Mouse (Mus musculus): ENCODE data around the gene Grik1. TPM values are rescaled to one million over a fixed set of nuclear protein-coding genes. Genes with fewer than 3 reads are reported as not detected.

The Grik1 gene
- not detected in 2 replicates for polyA plus RNA-seq (2012; ENCODE audit: insufficient read depth, insufficient read length, low replicate concordance, missing spikeins)

DNA sequence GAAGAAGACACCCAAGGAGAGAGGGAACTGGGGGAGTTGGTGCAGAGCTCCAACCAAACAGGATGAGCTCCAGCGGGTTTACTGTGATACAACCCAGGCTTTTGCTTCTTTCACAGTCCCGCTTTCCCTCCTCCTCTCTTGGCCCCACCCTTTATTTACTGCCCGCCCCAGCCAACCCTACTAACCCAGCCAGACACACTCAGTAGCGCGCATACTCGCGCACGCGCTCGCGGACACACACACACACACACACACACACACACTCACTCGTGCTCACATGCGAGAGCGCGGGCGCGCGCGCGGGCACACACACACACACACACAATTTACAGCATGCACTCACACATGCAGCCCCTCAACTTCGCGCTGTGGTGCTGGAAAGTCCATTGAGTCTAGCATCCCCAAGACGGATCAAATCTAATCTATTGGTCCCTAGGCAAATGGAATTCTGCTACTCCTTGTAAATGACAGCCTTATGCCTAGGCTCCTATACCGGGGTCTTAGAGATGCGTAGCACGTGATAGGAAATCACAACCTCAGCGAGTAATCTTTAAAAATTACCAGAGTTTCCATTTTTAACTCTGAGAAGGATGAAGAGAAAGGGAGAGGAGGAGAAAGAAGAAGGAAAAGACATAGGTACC lies at the start of gene Grik1:
Grik1 (minus strand) TSS at position 134 of the 641 bp plus-strand sequence.
- TF ChIP-seq POLR2A (IDR thresholded peaks at IDR 0.05; ENCODE audit: insufficient read depth, low read depth, low read length) (no peak), CTCF (IDR thresholded peaks at IDR 0.05; ENCODE audit: insufficient read depth, low read depth, low read length) (no peak)
- no peak within 1 kb of the TSS for H3K27ac ChIP-seq (ENCODE audit: insufficient read depth, low read depth, low read length)
- WGBS, result under 1% methylated on average over 27 of the region's 27 CpGs
- peak within 1 kb of the TSS; percentile 55 for H3K4me3 ChIP-seq (ENCODE audit: insufficient read depth, low read depth, low read length)
- H3K4me1 ChIP-seq (ENCODE audit: control insufficient read depth, insufficient read depth, low read length), result peaks cover 10% of the 10 kb centered on the region; the same call in 1 of the 2 replicates

DNA sequence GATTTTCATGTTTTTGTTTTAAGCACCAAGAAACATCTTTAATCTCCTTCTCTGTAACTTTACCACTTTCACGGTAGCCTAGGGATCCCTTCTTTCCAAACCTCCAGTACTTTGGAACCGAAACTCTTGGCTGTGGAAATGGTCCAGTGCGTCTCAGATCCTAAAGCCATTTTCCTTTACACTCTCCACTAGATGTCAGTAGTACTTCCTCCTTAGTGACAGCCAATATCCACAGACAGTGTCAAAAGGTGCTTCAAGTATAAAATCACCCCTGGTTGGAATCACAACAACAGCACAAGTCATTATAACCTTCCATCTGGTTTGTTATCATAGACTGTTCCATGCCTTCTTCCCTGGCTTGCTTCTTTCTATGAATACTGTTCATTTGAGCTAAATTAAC lies 4.1 kb upstream of the Grik1 start:
- Histone ChIP-seq H3K4me1 (ENCODE audit: control insufficient read depth, insufficient read depth, low read length) (peaks cover 8% of the 10 kb centered on the region; the same call in 1 of the 2 replicates), H3K4me3 (ENCODE audit: insufficient read depth, low read depth, low read length) (no peak overlapping the region), H3K27ac (ENCODE audit: insufficient read depth, low read depth, low read length) (no peak overlapping the region)
- no peak for TF ChIP-seq CTCF (IDR thresholded peaks at IDR 0.05; ENCODE audit: insufficient read depth, low read depth, low read length)
- TF ChIP-seq POLR2A (IDR thresholded peaks at IDR 0.05; ENCODE audit: insufficient read depth, low read depth, low read length), result no peak
- 53% methylated on average over 3 of the region's 3 CpGs for WGBS

DNA sequence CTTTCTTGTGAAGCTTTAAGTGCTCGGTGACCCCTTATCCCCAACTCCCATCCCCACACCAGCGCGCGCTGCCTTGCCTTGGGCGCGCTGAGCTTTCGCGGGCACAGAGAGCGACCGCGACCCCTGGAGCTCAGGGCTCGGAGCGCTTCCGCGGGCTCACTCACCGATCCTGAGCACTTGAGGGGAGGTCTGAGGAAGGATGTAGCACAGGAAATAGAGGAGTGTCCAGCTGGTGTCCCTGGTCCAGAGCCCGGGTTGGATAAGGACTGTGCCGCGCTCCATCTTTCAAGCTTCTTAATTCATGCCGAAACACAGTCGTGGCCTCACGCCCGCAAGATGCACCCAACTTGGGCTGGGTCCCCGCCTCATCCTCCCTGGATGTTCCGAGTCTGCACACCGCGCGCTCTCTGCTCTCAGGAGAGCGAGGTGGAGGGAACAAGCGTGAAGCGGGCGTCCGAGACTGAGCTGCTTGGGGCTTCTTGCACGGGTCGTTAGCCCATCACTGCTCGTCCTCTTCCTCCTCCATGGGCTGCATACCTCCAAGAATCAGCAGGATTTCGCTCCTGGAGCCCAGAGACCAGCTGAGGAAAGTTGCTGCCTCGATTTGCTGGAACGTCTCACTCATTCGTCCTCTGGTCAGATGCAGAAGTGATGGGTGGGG lies 514 bp downstream of the Grik1 start:
- Histone ChIP-seq H3K4me3 (ENCODE audit: insufficient read depth, low read depth, low read length) (peak overlapping the region; percentile 55), H3K4me1 (ENCODE audit: control insufficient read depth, insufficient read depth, low read length) (peaks cover 10% of the 10 kb centered on the region; the same call in 1 of the 2 replicates), H3K27ac (ENCODE audit: insufficient read depth, low read depth, low read length) (no peak overlapping the region)
- TF ChIP-seq POLR2A (IDR thresholded peaks at IDR 0.05; ENCODE audit: insufficient read depth, low read depth, low read length), result no peak
- no peak for TF ChIP-seq CTCF (IDR thresholded peaks at IDR 0.05; ENCODE audit: insufficient read depth, low read depth, low read length)
- WGBS, result under 1% methylated on average over 40 of the region's 40 CpGs

DNA sequence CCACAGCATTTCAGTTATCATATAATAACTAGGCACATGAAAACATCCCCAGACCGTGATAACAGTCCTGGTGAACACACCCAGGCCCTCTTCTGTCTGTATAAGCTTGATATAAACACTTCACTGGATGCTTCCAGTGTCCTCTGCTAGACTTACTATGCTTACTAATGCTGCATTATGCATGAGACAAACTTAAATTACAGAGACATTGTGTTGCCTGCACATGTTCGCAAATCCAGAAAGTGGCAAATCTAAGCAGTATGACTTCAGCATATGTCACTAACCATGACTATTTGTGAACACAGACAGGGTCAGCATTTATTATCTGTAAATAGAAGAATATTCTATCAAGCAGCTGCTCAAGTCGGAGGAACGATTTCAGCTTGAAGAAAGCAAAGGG lies 31.7 kb downstream of the Grik1 start:
- no peak for TF ChIP-seq POLR2A (IDR thresholded peaks at IDR 0.05; ENCODE audit: insufficient read depth, low read depth, low read length)
- WGBS, result 63% methylated on average over 4 of the region's 4 CpGs
- no peak overlapping the region for H3K27ac ChIP-seq (ENCODE audit: insufficient read depth, low read depth, low read length)
- no peak overlapping the region for H3K4me3 ChIP-seq (ENCODE audit: insufficient read depth, low read depth, low read length)
- H3K4me1 ChIP-seq (ENCODE audit: control insufficient read depth, insufficient read depth, low read length), result no peaks in the 10 kb centered on the region

DNA sequence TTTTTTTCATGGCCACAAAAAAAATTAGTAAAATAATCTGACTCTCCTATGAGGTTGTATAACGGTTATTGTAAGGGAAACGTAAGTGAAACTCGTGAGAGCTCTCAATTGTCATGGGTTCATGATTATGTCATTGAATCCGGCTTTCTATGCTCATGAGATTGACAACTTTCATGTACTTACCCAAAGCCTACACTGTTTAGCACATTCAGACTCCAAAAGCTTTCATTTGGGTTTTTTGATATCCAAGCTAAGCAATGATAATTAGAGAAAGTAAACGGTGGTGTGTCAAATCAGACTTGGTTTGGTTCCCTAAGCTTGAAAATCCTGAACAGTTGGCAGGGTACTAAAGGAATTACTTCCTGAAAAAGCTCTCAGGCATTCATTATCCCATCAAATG lies 33.0 kb downstream of the Grik1 start:
- 50% methylated on average over 5 of the region's 5 CpGs for WGBS

DNA sequence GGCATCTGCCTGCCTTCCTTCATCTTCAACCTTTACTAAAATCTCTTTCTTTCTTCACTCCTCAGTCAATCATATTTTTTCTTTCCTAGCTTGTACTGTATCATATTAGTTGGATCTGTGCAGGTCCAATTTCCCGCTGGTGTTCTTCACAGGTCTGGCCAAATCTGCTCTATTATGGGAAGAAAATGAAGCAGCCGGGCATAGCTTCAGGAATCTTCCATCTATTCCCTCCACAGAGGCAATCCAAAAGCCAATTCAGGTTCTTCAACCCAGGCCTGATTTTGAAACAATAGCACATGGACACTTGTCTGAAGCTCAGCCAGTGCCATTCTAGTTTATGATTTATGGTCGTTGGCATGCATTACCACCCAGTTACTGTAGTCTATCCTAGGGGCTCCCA lies 34.0 kb downstream of the Grik1 start:
- Histone ChIP-seq H3K4me1 (ENCODE audit: control insufficient read depth, insufficient read depth, low read length) (no peaks in the 10 kb centered on the region), H3K4me3 (ENCODE audit: insufficient read depth, low read depth, low read length) (no peak overlapping the region), H3K27ac (ENCODE audit: insufficient read depth, low read depth, low read length) (no peak overlapping the region)
- TF ChIP-seq POLR2A (IDR thresholded peaks at IDR 0.05; ENCODE audit: insufficient read depth, low read depth, low read length) (no peak), CTCF (IDR thresholded peaks at IDR 0.05; ENCODE audit: insufficient read depth, low read depth, low read length) (no peak)
- WGBS, result 79% methylated on average over 3 of the region's 3 CpGs

More for the DNA sequence above, 33.0 kb downstream of the Grik1 start:
- no peaks in the 10 kb centered on the region for H3K4me1 ChIP-seq (ENCODE audit: control insufficient read depth, insufficient read depth, low read length)
- H3K4me3 ChIP-seq (ENCODE audit: insufficient read depth, low read depth, low read length), result no peak overlapping the region
- TF ChIP-seq POLR2A (IDR thresholded peaks at IDR 0.05; ENCODE audit: insufficient read depth, low read depth, low read length) (no peak), CTCF (IDR thresholded peaks at IDR 0.05; ENCODE audit: insufficient read depth, low read depth, low read length) (no peak)
- H3K27ac ChIP-seq (ENCODE audit: insufficient read depth, low read depth, low read length), result no peak overlapping the region

DNA sequence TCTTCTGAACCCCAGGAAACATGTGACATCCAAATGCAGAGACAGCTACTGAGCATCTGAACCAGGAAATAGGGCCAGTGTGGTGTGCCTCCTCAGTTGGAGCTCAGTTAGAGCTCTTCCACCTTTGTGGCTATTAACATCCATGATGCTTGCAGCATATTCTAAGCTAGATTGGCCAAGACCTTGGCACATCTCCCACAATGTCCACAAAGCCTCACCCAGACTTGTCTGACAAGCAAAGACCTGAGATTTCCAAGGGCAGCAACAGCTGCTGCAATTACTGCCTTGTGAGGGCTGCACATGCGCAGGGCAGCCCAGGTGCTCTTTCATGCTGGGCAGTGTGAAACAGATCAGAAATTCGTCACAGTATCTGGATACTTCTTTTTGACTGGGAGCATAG lies 37.4 kb downstream of the Grik1 start:
- H3K4me3 ChIP-seq (ENCODE audit: insufficient read depth, low read depth, low read length), result no peak overlapping the region
- H3K4me1 ChIP-seq (ENCODE audit: control insufficient read depth, insufficient read depth, low read length), result no peaks in the 10 kb centered on the region
- WGBS, result 83% methylated on average over 2 of the region's 2 CpGs
- H3K27ac ChIP-seq (ENCODE audit: insufficient read depth, low read depth, low read length), result no peak overlapping the region
- no peak for TF ChIP-seq POLR2A (IDR thresholded peaks at IDR 0.05; ENCODE audit: insufficient read depth, low read depth, low read length)
- TF ChIP-seq CTCF (IDR thresholded peaks at IDR 0.05; ENCODE audit: insufficient read depth, low read depth, low read length), result no peak

DNA sequence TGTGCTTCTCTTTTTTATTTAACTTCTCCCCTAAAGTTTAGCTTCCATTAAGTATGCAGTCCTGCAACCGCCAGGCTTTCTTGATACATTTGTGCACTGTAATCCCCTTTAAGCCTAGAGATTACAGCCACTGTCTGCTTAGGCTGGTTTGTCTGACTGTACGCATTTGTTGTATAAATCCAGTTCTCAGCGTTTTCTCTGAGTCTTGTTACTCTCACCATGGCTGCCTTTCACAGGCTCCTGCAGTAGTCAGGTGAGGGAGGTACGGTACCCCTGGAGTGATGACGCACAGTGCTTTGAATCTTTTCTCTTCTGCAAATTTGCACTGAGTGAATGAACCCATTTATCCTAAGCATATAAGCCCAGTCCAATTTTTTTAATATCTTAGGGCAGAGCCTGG lies 39.0 kb downstream of the Grik1 start:
- no peak overlapping the region for H3K4me3 ChIP-seq (ENCODE audit: insufficient read depth, low read depth, low read length)
- TF ChIP-seq CTCF (IDR thresholded peaks at IDR 0.05; ENCODE audit: insufficient read depth, low read depth, low read length), result no peak
- TF ChIP-seq POLR2A (IDR thresholded peaks at IDR 0.05; ENCODE audit: insufficient read depth, low read depth, low read length), result no peak
- H3K27ac ChIP-seq (ENCODE audit: insufficient read depth, low read depth, low read length), result no peak overlapping the region
- H3K4me1 ChIP-seq (ENCODE audit: control insufficient read depth, insufficient read depth, low read length), result no peaks in the 10 kb centered on the region
- WGBS, result 83% methylated on average over 5 of the region's 5 CpGs

DNA sequence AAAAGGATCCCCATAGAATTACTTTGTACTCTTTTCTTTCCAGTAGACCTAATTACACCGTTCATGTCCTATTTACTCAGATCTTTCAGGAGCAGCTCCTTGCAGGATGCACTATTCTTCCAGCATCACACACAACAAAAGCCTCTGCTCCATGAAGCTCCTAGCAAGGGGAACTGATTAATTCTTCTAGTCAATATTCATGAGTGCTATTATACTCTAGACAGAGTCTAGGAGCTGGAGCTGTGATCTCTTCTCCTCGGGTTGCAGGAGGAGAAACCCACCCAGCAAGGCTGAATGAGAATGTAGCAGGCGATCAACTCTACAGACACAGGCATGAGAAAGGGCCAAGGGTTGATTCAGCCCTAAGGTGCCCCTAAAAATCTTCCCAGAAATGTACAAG lies 40.2 kb downstream of the Grik1 start:
- 44% methylated on average over 3 of the region's 3 CpGs for WGBS
- no peak overlapping the region for H3K27ac ChIP-seq (ENCODE audit: insufficient read depth, low read depth, low read length)
- no peak for TF ChIP-seq POLR2A (IDR thresholded peaks at IDR 0.05; ENCODE audit: insufficient read depth, low read depth, low read length)
- TF ChIP-seq CTCF (IDR thresholded peaks at IDR 0.05; ENCODE audit: insufficient read depth, low read depth, low read length), result no peak
- no peaks in the 10 kb centered on the region for H3K4me1 ChIP-seq (ENCODE audit: control insufficient read depth, insufficient read depth, low read length)
- no peak overlapping the region for H3K4me3 ChIP-seq (ENCODE audit: insufficient read depth, low read depth, low read length)
